Mouse (Mus musculus): ENCODE measurements around the gene Efl1. TPM values are rescaled to one million over a fixed set of nuclear protein-coding genes. Genes with fewer than 3 reads are reported as not detected.

The Efl1 gene
- polyA plus RNA-seq (2015; fragmentation: Nextera tagmentation; extraction: Ambion mirVana), result 17.3 and 18.2 TPM in 2 replicates

DNA sequence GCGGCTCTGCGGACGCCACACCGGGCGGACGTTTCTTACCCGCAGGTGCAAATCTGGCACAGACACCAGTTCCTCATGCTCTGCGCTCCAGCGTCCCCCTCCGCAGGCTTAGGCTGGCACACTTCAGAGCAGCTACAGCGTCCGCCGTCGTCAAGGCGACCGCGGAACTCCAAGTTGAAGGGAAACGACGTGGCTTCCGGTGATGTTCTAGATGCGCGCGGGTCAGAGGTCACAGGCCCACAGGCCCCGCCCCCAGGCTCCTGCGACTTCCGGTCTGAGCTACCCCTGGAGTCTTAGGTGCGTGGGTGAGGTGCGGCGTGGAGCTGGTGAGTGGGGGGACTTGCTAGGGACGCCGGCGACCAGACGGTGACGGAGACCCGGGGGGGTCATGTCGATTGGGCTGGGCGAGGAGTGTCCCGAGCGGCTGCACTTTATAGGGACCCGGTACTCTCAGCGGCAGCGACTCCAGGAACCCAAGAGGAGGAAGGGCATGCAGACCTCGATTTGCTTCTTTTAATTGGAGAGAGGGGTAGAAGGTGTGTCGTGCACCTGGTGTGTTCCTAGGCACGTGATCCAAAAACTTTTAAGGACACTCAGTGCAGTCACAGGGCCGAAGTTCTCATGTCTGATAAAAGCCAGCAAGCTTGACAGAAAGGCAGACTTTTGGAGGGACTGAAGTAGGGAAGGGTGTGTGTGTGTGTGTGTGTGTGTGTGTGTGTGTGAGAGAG is at the start of gene Efl1, which contains the start of gene Saxo2:
TSS of gene Efl1 (plus strand) at position 262 of the 728 bp plus-strand sequence.
TSS of gene Saxo2 (minus strand) at position 176 of the 728 bp plus-strand sequence.
- 0 out of 2 replicates have a peak within 1 kb of the TSS, but pooled peaks have one; percentile 33 for H3K27ac ChIP-seq (ENCODE audit: low read length)
- peak; percentile 99 for ATAC-seq
- H3K36me3 ChIP-seq (ENCODE audit: control insufficient read depth, insufficient read depth, low read length), result no peaks in the 10 kb centered on the region
- no peaks in the 10 kb centered on the region for H3K27me3 ChIP-seq (ENCODE audit: control insufficient read depth, insufficient read depth, low read depth, low read length)
- H3K4me2 ChIP-seq (ENCODE audit: low read length), result peak within 1 kb of the TSS; percentile 61
- peak within 1 kb of the TSS; percentile 64 for H3K9ac ChIP-seq (ENCODE audit: low read depth, low read length)
- WGBS, result 0% methylated on average over 46 of the region's 46 CpGs
- peak within 1 kb of the TSS; percentile 57 for H3K4me3 ChIP-seq (ENCODE audit: low read depth, low read length)
- no peaks in the 10 kb centered on the region for H3K9me3 ChIP-seq (replicated peaks; ENCODE audit: control insufficient read depth, low read length, poor library complexity, severe bottlenecking)
- peaks cover 12% of the 10 kb centered on the region for H3K4me1 ChIP-seq (ENCODE audit: control insufficient read depth, insufficient read depth, low read length)

DNA sequence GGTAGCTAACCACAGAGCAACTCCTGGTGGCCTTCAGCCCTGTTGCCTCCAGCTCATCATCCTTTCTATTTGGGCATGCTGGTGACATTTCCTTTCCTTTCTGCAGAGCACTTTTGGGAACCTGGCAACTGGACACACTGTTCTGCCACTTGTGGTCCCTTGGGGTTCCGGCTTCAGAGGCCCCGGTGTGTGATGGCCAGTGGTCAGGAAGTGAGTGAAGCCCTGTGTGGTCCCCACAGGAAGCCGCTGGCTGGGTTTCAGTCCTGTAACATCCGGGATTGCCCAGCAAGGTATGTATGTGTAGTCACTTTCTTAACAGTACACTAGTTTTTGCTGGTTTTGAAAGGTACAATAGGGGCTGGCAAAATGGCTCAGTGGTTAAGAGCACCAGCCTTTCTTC is 46.4 kb upstream of the Efl1 start:
- H3K4me1 ChIP-seq (ENCODE audit: control insufficient read depth, insufficient read depth, low read length), result no peaks in the 10 kb centered on the region
- WGBS, result 91% methylated on average over 4 of the region's 4 CpGs
- no peak overlapping the region for H3K4me3 ChIP-seq (ENCODE audit: low read depth, low read length)
- ATAC-seq, result no peak
- H3K27ac ChIP-seq (ENCODE audit: low read length), result no peak overlapping the region
- H3K27me3 ChIP-seq (ENCODE audit: control insufficient read depth, insufficient read depth, low read depth, low read length), result no peaks in the 10 kb centered on the region
- no peaks in the 10 kb centered on the region for H3K9me3 ChIP-seq (replicated peaks; ENCODE audit: control insufficient read depth, low read length, poor library complexity, severe bottlenecking)
- H3K36me3 ChIP-seq (ENCODE audit: control insufficient read depth, insufficient read depth, low read length), result no peaks in the 10 kb centered on the region
- no peak overlapping the region for H3K9ac ChIP-seq (ENCODE audit: low read depth, low read length)
- no peak overlapping the region for H3K4me2 ChIP-seq (ENCODE audit: low read length)

GRCm38 (mm10) chr7:82605425-82605824 is 43.0 kb upstream of the Efl1 start:
- Histone ChIP-seq H3K9me3 (replicated peaks; ENCODE audit: control insufficient read depth, low read length, poor library complexity, severe bottlenecking) (no peaks in the 10 kb centered on the region), H3K4me2 (ENCODE audit: low read length) (no peak overlapping the region), H3K27me3 (ENCODE audit: control insufficient read depth, insufficient read depth, low read depth, low read length) (no peaks in the 10 kb centered on the region), H3K4me3 (ENCODE audit: low read depth, low read length) (no peak overlapping the region), H3K27ac (ENCODE audit: low read length) (no peak overlapping the region), H3K9ac (ENCODE audit: low read depth, low read length) (no peak overlapping the region), H3K4me1 (ENCODE audit: control insufficient read depth, insufficient read depth, low read length) (no peaks in the 10 kb centered on the region), H3K36me3 (ENCODE audit: control insufficient read depth, insufficient read depth, low read length) (no peaks in the 10 kb centered on the region)
- no peak for ATAC-seq
- WGBS, result 84% methylated on average over 6 of the region's 6 CpGs

DNA sequence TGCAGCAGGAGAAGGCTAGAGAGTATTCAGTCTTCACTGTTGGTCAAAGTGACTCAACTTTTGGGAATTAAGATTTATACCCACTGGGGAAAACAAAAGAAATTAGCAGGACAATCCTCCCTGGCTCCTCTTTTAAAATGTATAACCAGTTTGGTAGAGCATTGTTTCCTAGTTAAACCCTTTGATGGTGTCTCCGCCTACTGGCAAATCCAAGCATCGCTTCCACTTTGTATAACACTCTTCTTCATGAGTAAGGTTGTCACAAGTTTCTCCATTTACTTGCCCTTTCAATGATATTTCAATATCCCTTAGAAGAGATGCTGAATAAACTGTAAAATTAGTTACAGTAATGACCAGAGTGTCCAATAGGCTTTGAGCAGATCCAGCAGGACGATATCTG is 38.8 kb upstream of the Efl1 start:
- H3K36me3 ChIP-seq (ENCODE audit: control insufficient read depth, insufficient read depth, low read length), result no peaks in the 10 kb centered on the region
- WGBS, result 66% methylated on average over 3 of the region's 3 CpGs
- H3K4me3 ChIP-seq (ENCODE audit: low read depth, low read length), result no peak overlapping the region
- H3K9me3 ChIP-seq (replicated peaks; ENCODE audit: control insufficient read depth, low read length, poor library complexity, severe bottlenecking), result no peaks in the 10 kb centered on the region
- H3K4me1 ChIP-seq (ENCODE audit: control insufficient read depth, insufficient read depth, low read length), result no peaks in the 10 kb centered on the region
- ATAC-seq, result no peak
- no peak overlapping the region for H3K4me2 ChIP-seq (ENCODE audit: low read length)
- H3K27ac ChIP-seq (ENCODE audit: low read length), result no peak overlapping the region
- H3K27me3 ChIP-seq (ENCODE audit: control insufficient read depth, insufficient read depth, low read depth, low read length), result no peaks in the 10 kb centered on the region
- H3K9ac ChIP-seq (ENCODE audit: low read depth, low read length), result no peak overlapping the region

DNA sequence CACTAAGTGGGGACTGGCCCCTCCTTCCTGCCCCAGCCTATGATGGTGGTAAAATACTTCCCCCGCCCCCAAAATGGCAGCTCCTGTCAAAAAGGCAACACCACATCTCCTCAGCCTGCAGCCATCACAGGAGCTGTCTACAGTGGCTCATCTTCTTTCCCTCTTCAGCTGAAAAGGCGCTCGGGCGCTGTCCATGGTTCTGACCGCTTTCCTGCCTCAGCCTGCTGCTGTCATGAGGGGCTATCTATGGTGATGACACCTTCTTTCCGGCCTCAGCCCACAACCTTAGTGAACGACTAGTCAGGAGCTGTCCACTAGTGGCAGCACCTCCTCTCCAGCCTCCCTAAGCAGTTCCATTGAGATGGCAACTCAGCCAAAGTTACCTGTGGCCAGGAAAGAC is 23.1 kb upstream of the Efl1 start:
- Histone ChIP-seq H3K9ac (ENCODE audit: low read depth, low read length) (no peak overlapping the region), H3K4me1 (ENCODE audit: control insufficient read depth, insufficient read depth, low read length) (no peaks in the 10 kb centered on the region), H3K4me3 (ENCODE audit: low read depth, low read length) (no peak overlapping the region), H3K4me2 (ENCODE audit: low read length) (no peak overlapping the region), H3K9me3 (replicated peaks; ENCODE audit: control insufficient read depth, low read length, poor library complexity, severe bottlenecking) (no peaks in the 10 kb centered on the region), H3K36me3 (ENCODE audit: control insufficient read depth, insufficient read depth, low read length) (no peaks in the 10 kb centered on the region), H3K27ac (ENCODE audit: low read length) (no peak overlapping the region), H3K27me3 (ENCODE audit: control insufficient read depth, insufficient read depth, low read depth, low read length) (no peaks in the 10 kb centered on the region)
- WGBS, result 27% methylated on average over 7 of the region's 7 CpGs
- no peak for ATAC-seq

DNA sequence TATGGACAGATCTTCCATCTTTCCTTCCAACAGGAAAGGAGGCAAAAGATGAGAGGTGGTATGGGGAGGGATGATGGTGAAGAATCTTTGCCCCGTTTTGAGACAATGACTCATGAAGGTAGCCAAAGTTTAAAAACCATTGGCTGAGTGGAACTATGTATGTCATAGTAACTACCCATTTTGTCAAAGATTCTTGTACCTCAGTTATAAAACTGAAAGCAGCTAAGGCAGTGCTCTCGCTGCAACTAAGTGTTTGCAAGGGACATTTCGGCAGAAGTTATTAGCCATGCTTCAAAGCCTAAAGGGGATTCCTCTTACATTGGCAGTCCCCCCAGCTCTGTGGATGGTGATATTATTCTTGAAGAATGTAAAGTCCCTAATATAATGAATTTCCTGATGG is 1.2 kb upstream of the Efl1 start:
- Histone ChIP-seq H3K36me3 (ENCODE audit: control insufficient read depth, insufficient read depth, low read length) (no peaks in the 10 kb centered on the region), H3K4me2 (ENCODE audit: low read length) (no peak overlapping the region), H3K27ac (ENCODE audit: low read length) (no peak overlapping the region), H3K27me3 (ENCODE audit: control insufficient read depth, insufficient read depth, low read depth, low read length) (no peaks in the 10 kb centered on the region), H3K9me3 (replicated peaks; ENCODE audit: control insufficient read depth, low read length, poor library complexity, severe bottlenecking) (no peaks in the 10 kb centered on the region), H3K9ac (ENCODE audit: low read depth, low read length) (no peak overlapping the region), H3K4me1 (ENCODE audit: control insufficient read depth, insufficient read depth, low read length) (peaks cover 12% of the 10 kb centered on the region), H3K4me3 (ENCODE audit: low read depth, low read length) (no peak overlapping the region)
- WGBS, result 90% methylated on average over 3 of the region's 3 CpGs
- ATAC-seq, result no peak

GRCm38 (mm10) chr7:82647909-82648308 is 505 bp upstream of the Efl1 start:
- peak overlapping the region; percentile 61 for H3K4me2 ChIP-seq (ENCODE audit: low read length)
- ATAC-seq, result no peak; the same call in 1 of the 2 replicates
- no peaks in the 10 kb centered on the region for H3K9me3 ChIP-seq (replicated peaks; ENCODE audit: control insufficient read depth, low read length, poor library complexity, severe bottlenecking)
- 32% methylated on average over 4 of the region's 4 CpGs for WGBS
- no peaks in the 10 kb centered on the region for H3K36me3 ChIP-seq (ENCODE audit: control insufficient read depth, insufficient read depth, low read length)
- no peaks in the 10 kb centered on the region for H3K27me3 ChIP-seq (ENCODE audit: control insufficient read depth, insufficient read depth, low read depth, low read length)
- peak overlapping the region; percentile 64 for H3K9ac ChIP-seq (ENCODE audit: low read depth, low read length)
- peak overlapping the region; percentile 57 for H3K4me3 ChIP-seq (ENCODE audit: low read depth, low read length)
- peaks cover 12% of the 10 kb centered on the region for H3K4me1 ChIP-seq (ENCODE audit: control insufficient read depth, insufficient read depth, low read length)
- 0 out of 2 replicates have a peak overlapping the region, but pooled peaks have one; percentile 33 for H3K27ac ChIP-seq (ENCODE audit: low read length)

DNA sequence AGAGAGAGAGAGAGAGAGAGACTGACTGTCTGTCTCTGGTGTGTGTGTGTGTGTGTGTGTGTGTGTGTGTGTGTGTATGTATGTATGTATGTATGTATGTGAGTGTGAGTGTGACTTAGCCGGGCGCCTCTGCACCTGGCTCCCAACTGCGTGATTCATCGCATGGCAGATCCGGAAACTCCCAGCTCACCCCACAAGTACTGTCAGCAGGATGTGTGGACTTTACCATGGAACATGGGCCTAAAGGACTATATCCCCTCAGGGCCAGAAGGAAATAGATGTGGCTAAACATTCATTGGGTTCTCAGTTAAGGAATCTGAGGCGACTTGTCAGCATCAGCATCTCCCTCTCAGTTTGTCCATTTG is 649 bp downstream of the Efl1 start:
- Histone ChIP-seq H3K4me2 (ENCODE audit: low read length) (peak overlapping the region; percentile 61), H3K9ac (ENCODE audit: low read depth, low read length) (peak overlapping the region; percentile 64), H3K4me1 (ENCODE audit: control insufficient read depth, insufficient read depth, low read length) (peaks cover 12% of the 10 kb centered on the region), H3K27ac (ENCODE audit: low read length) (no peak overlapping the region), H3K9me3 (replicated peaks; ENCODE audit: control insufficient read depth, low read length, poor library complexity, severe bottlenecking) (no peaks in the 10 kb centered on the region), H3K4me3 (ENCODE audit: low read depth, low read length) (peak overlapping the region; percentile 57), H3K36me3 (ENCODE audit: control insufficient read depth, insufficient read depth, low read length) (no peaks in the 10 kb centered on the region), H3K27me3 (ENCODE audit: control insufficient read depth, insufficient read depth, low read depth, low read length) (no peaks in the 10 kb centered on the region)
- ATAC-seq, result peak; percentile 39; the same call in 1 of the 2 replicates
- 23% methylated on average over 6 of the region's 6 CpGs for WGBS

GRCm38 (mm10) chr7:82664604-82665003 is 16.2 kb downstream of the Efl1 start:
- 91% methylated on average over 3 of the region's 3 CpGs for WGBS
- Histone ChIP-seq H3K4me1 (ENCODE audit: control insufficient read depth, insufficient read depth, low read length) (no peaks in the 10 kb centered on the region), H3K4me3 (ENCODE audit: low read depth, low read length) (no peak overlapping the region), H3K27ac (ENCODE audit: low read length) (no peak overlapping the region), H3K27me3 (ENCODE audit: control insufficient read depth, insufficient read depth, low read depth, low read length) (no peaks in the 10 kb centered on the region), H3K9me3 (replicated peaks; ENCODE audit: control insufficient read depth, low read length, poor library complexity, severe bottlenecking) (no peaks in the 10 kb centered on the region; the same call in 1 of the 2 replicates), H3K4me2 (ENCODE audit: low read length) (no peak overlapping the region), H3K9ac (ENCODE audit: low read depth, low read length) (no peak overlapping the region), H3K36me3 (ENCODE audit: control insufficient read depth, insufficient read depth, low read length) (peaks cover 11% of the 10 kb centered on the region)
- no peak for ATAC-seq
